Mouse (Mus musculus) lung, embryonic 14.5 days (tissue): ENCODE results near the gene Chchd6. TPM values are rescaled to one million over a fixed set of nuclear protein-coding genes. Genes with fewer than 3 reads are reported as not detected.

Source experiments
- ATAC-seq: fragments of 200-750 bp; cut with Nextera tagmentation; 2 replicates; pipeline ENCODE4 v1.8.0; 2017; ENCODE audit warnings: mild to moderate bottlenecking, moderate TSS enrichment, moderate library complexity; ENCODE audit not compliant: insufficient read depth
- DNase-seq: peaks from one replicate; pipeline ENCODE4 v3.0.0-alpha.2; 2015
- H3K27ac ChIP-seq: fragments of 300-500 bp; sonication (generic); 2 replicates; pipeline ENCODE4 v1.5.1; 2014; ENCODE audit warnings: low read depth, mild to moderate bottlenecking, moderate library complexity
- H3K27me3 ChIP-seq: fragments of 300-500 bp; sonication (generic); 2 replicates; pipeline ENCODE4 v1.6.1; 2014; ENCODE audit warnings: low read length, control low read depth; ENCODE audit not compliant: insufficient read depth
- H3K36me3 ChIP-seq: fragments of 300-500 bp; sonication (generic); 2 replicates; pipeline ENCODE4 v1.6.1; 2014; ENCODE audit warnings: control low read depth; ENCODE audit not compliant: insufficient read depth
- H3K4me1 ChIP-seq: fragments of 300-500 bp; sonication (generic); 2 replicates; pipeline ENCODE4 v1.6.1; 2014; ENCODE audit warnings: antibody characterized with exemption, control low read depth; ENCODE audit not compliant: insufficient read depth
- H3K4me2 ChIP-seq: fragments of 300-500 bp; sonication (generic); 2 replicates; pipeline ENCODE4 v1.6.1; 2014; ENCODE audit warnings: mild to moderate bottlenecking
- H3K4me3 ChIP-seq: fragments of 300-500 bp; sonication (generic); 2 replicates; pipeline ENCODE4 v1.5.1; 2014; ENCODE audit warnings: low read depth, low read length
- H3K9ac ChIP-seq: fragments of 300-500 bp; sonication (generic); 2 replicates; pipeline ENCODE4 v1.6.1; 2014
- H3K9me3 ChIP-seq: fragments of 300-500 bp; sonication (generic); 2 replicates; pipeline ENCODE4 v1.6.1; 2016; ENCODE audit warnings: low read depth, low read length, control low read depth
- CTCF ChIP-seq: IDR thresholded peaks from 2 replicates; pipeline ENCODE4 v1.5.1; 2016; ENCODE audit warnings: antibody characterized with exemption, low read depth
- WGBS: fragments of 180-500 bp; shearing (Covaris S2); extraction: QIAGEN DNeasy Blood & Tissue Kit; methylation state at CpG from one replicate; pipeline ENCODE4 v1.1.7; 2014; 5-methylcytosine and 5-hydroxymethylcytosine counted together
- polyA plus RNA-seq: library from polyadenylated mRNA; unstranded; fragments of >200 nt; fragmentation: Nextera tagmentation; extraction: Ambion mirVana; gene quantifications from 2 replicates; pipeline ENCODE4 v1.2.1, GENCODE M21; 2014

Chchd6 gene
- polyA plus RNA-seq, 1 experiment from 2014 or later: 69.3 TPM

- DNase-seq (peak; percentile 90), ATAC-seq (peak; percentile 77)
- peak; percentile 95 for TF ChIP-seq CTCF
- Histone ChIP-seq H3K4me1 (0 out of 2 replicates have a peak, but pooled peaks cover 2% of the 10 kb centered on the region), H3K27me3 (no peaks in the 10 kb centered on the region), H3K9ac (no peak overlapping the region), H3K4me3 (no peak overlapping the region), H3K9me3 (no peaks in the 10 kb centered on the region), H3K27ac (no peak overlapping the region), H3K36me3 (no peaks in the 10 kb centered on the region), H3K4me2 (no peak overlapping the region)
- WGBS: 5% methylated on average over 4 of the region's 4 CpGs
Observed at GRCm38 (mm10) chr6:89553012-89553704, 42.3 kb downstream of the Chchd6 start.

GRCm38 (mm10) chr6:89552321-89553011, 43.0 kb downstream of the Chchd6 start:
- no peaks in the 10 kb centered on the region for H3K9me3 ChIP-seq
- no peak for TF ChIP-seq CTCF
- WGBS: 76% methylated on average over 6 of the region's 6 CpGs
- H3K27ac ChIP-seq: no peak overlapping the region
- H3K36me3 ChIP-seq: no peaks in the 10 kb centered on the region
- H3K4me3 ChIP-seq: no peak overlapping the region
- H3K4me1 ChIP-seq: 0 out of 2 replicates have a peak, but pooled peaks cover 2% of the 10 kb centered on the region
- no peak overlapping the region for H3K4me2 ChIP-seq
- DNase-seq: peak; percentile 5
- no peak for ATAC-seq
- no peaks in the 10 kb centered on the region for H3K27me3 ChIP-seq
- H3K9ac ChIP-seq: no peak overlapping the region

- Histone ChIP-seq H3K9ac (no peak overlapping the region), H3K27ac (no peak overlapping the region), H3K4me1 (0 out of 2 replicates have a peak, but pooled peaks cover 2% of the 10 kb centered on the region), H3K36me3 (no peaks in the 10 kb centered on the region), H3K4me2 (no peak overlapping the region), H3K9me3 (no peaks in the 10 kb centered on the region), H3K4me3 (no peak overlapping the region), H3K27me3 (no peaks in the 10 kb centered on the region)
- DNase-seq: no peak
- TF ChIP-seq CTCF: no peak
- WGBS: 38% methylated on average over 3 of the region's 3 CpGs
- ATAC-seq: no peak
Observed at GRCm38 (mm10) chr6:89549157-89549556, 46.3 kb downstream of the Chchd6 start.

- H3K4me1 ChIP-seq: 0 out of 2 replicates have a peak, but pooled peaks cover 1% of the 10 kb centered on the region
- H3K4me3 ChIP-seq: no peak overlapping the region
- ATAC-seq (no peak), DNase-seq (no peak)
- no peak overlapping the region for H3K27ac ChIP-seq
- no peaks in the 10 kb centered on the region for H3K9me3 ChIP-seq
- no peak for TF ChIP-seq CTCF
- 63% methylated on average over 3 of the region's 3 CpGs for WGBS
- H3K4me2 ChIP-seq: no peak overlapping the region
- H3K27me3 ChIP-seq: no peaks in the 10 kb centered on the region
- no peaks in the 10 kb centered on the region for H3K36me3 ChIP-seq
- no peak overlapping the region for H3K9ac ChIP-seq
Observed at GRCm38 (mm10) chr6:89547951-89548350, 47.5 kb downstream of the Chchd6 start.

GRCm38 (mm10) chr6:89538102-89538751, 57.2 kb downstream of the Chchd6 start:
- Histone ChIP-seq H3K27me3 (no peaks in the 10 kb centered on the region), H3K4me3 (no peak overlapping the region), H3K4me1 (no peaks in the 10 kb centered on the region), H3K36me3 (no peaks in the 10 kb centered on the region), H3K27ac (no peak overlapping the region), H3K9me3 (no peaks in the 10 kb centered on the region), H3K9ac (no peak overlapping the region), H3K4me2 (no peak overlapping the region)
- TF ChIP-seq CTCF: no peak
- WGBS: 73% methylated on average over 1 of the region's 1 CpGs
- DNase-seq (no peak), ATAC-seq (no peak)

- Histone ChIP-seq H3K36me3 (no peaks in the 10 kb centered on the region), H3K4me1 (no peaks in the 10 kb centered on the region), H3K9me3 (no peaks in the 10 kb centered on the region), H3K9ac (no peak overlapping the region), H3K4me2 (no peak overlapping the region), H3K27ac (no peak overlapping the region), H3K4me3 (no peak overlapping the region), H3K27me3 (no peaks in the 10 kb centered on the region)
- peak; percentile 24 for DNase-seq
- WGBS: 29% methylated on average over 1 of the region's 1 CpGs
- no peak for TF ChIP-seq CTCF
- no peak for ATAC-seq
Observed at GRCm38 (mm10) chr6:89535626-89536225, 59.7 kb downstream of the Chchd6 start.

GRCm38 (mm10) chr6:89524766-89525165, 70.7 kb downstream of the Chchd6 start:
- 95% methylated on average over 2 of the region's 2 CpGs for WGBS
- H3K9ac ChIP-seq: no peak overlapping the region
- H3K4me2 ChIP-seq: no peak overlapping the region
- no peaks in the 10 kb centered on the region for H3K4me1 ChIP-seq
- no peak overlapping the region for H3K4me3 ChIP-seq
- no peak for TF ChIP-seq CTCF
- ATAC-seq (no peak), DNase-seq (no peak)
- H3K27ac ChIP-seq: no peak overlapping the region
- no peaks in the 10 kb centered on the region for H3K9me3 ChIP-seq
- no peaks in the 10 kb centered on the region for H3K36me3 ChIP-seq
- no peaks in the 10 kb centered on the region for H3K27me3 ChIP-seq
